Mouse (Mus musculus) cortical plate, adult 2 months (tissue): ENCODE results near the gene Alpl. TPM values are rescaled to one million over a fixed set of nuclear protein-coding genes. Genes with fewer than 3 reads are reported as not detected.

Source experiments
- H3K27ac ChIP-seq: fragments of 200-500 bp; 2 replicates; pipeline ENCODE4 v1.5.1; 2012; ENCODE audit warnings: low read length, control low read depth, inconsistent platforms; ENCODE audit not compliant: insufficient read depth
- H3K4me1 ChIP-seq: fragments of 200-500 bp; 2 replicates; pipeline ENCODE4 v1.6.1; 2011; ENCODE audit warnings: low read length; ENCODE audit not compliant: control insufficient read depth, insufficient read depth
- H3K4me3 ChIP-seq: fragments of 200-500 bp; 2 replicates; pipeline ENCODE4 v1.5.1; 2011; ENCODE audit warnings: mild to moderate bottlenecking, low read length, control low read depth; ENCODE audit not compliant: insufficient read depth
- CTCF ChIP-seq: fragments of 200-500 bp; IDR thresholded peaks from 2 replicates; pipeline ENCODE4 v1.5.1; 2011; ENCODE audit warnings: mild to moderate bottlenecking, control low read depth, low read length; ENCODE audit not compliant: insufficient read depth; ENCODE audit errors: extremely low read depth
- POLR2A ChIP-seq: fragments of 200-500 bp; IDR thresholded peaks from 2 replicates; pipeline ENCODE4 v1.6.1; 2011; ENCODE audit warnings: mild to moderate bottlenecking, low read length, control low read depth; ENCODE audit not compliant: insufficient read depth; ENCODE audit errors: extremely low read depth
- polyA plus RNA-seq: library from polyadenylated mRNA; depleted of rRNA; stranded (reverse); fragments of >200 nt; gene quantifications from 2 replicates; pipeline ENCODE4 v1.2.3, GENCODE M21; 2012; rRNA removed

Gene Alpl
- polyA plus RNA-seq, result 12.9 and 13.9 TPM in 2 replicates

DNA sequence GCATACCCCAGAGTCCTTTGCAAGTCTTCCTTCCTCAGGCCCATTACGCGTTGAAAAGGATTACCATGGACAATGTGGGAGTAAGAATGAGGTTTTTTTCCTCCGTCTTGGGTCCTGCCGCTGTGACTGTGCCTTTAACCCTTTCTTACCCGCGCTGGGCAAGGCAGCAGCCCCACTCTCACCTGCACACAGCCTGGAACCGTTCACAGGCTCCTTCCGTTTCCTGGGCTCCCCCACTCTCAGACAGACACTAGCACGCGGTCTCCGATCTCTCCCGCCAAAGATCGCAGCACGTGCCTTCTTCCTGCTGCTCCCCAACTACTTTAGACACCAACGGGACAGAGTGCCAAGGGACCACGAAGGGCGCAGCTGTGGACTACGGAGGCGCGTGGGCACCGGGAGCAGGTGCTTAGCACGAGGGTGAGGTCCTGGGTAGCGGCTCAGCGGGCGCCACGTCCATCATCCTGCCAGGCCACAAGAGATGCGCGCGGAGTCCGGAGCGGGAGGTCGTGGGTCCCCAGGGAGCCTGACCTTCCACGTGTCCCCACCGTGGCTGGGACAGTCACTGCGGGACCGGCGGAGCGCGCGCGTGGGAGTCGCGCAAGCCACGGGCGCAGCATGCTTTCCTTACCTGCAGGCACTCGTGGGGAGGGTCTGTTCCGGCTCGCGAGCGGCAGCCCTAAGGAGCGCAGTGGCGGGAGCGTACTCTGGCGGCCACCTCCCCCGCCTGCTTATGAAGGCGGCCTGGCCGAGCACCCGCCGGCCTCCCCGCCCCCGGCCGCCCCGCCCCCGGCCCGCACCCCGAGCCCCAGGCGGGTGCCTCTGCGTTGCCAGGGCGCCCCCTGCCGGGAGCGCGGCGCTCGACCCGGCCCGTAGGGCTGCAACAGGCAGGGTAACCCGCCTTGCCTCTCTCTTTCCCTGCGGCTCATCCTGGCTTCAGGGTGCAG, at the start of gene Alpl:
Gene Alpl (minus strand): TSS at position 774 of the 947 bp plus-strand sequence.
- Histone ChIP-seq H3K4me1 (no peaks in the 10 kb centered on the region), H3K4me3 (0 out of 2 replicates have a peak within 1 kb of the TSS, but pooled peaks have one; percentile 1), H3K27ac (no peak within 1 kb of the TSS)
- TF ChIP-seq POLR2A, result no peak
- TF ChIP-seq CTCF, result peak; percentile 36

DNA sequence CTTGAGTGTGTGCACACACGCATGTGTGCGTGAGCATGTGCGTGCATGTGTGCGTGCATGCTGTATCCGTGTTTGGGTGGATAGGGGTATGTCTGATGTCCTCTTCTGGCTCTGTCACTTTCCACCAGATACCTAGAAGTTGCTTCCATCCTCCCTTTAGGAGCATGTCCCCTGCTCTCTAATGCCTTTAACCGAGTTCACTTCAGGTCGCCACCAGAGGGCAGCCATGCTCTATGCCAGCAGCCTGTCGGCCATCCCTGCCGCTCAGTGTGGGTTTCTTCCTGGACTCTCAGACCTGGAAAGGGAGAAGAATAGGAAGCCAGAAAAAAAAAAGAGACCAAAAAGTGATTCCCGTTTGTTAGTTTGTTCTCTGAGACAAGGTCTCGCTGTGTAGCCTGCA, 48.5 kb upstream of the Alpl start:
- TF ChIP-seq POLR2A (no peak), CTCF (peak; percentile 91)
- H3K4me1 ChIP-seq, result no peaks in the 10 kb centered on the region
- H3K4me3 ChIP-seq, result no peak overlapping the region
- no peak overlapping the region for H3K27ac ChIP-seq

- H3K4me1 ChIP-seq, result no peaks in the 10 kb centered on the region
- H3K27ac ChIP-seq, result no peak overlapping the region
- H3K4me3 ChIP-seq, result no peak overlapping the region
- TF ChIP-seq POLR2A, result no peak
- TF ChIP-seq CTCF, result no peak
Observed at GRCm38 (mm10) chr4:137839452-137839851, 43.3 kb upstream of the Alpl start.

- TF ChIP-seq POLR2A, result no peak
- no peak for TF ChIP-seq CTCF
- no peak overlapping the region for H3K27ac ChIP-seq
- no peak overlapping the region for H3K4me3 ChIP-seq
- no peaks in the 10 kb centered on the region for H3K4me1 ChIP-seq
Observed at GRCm38 (mm10) chr4:137838791-137839190, 42.6 kb upstream of the Alpl start.

DNA sequence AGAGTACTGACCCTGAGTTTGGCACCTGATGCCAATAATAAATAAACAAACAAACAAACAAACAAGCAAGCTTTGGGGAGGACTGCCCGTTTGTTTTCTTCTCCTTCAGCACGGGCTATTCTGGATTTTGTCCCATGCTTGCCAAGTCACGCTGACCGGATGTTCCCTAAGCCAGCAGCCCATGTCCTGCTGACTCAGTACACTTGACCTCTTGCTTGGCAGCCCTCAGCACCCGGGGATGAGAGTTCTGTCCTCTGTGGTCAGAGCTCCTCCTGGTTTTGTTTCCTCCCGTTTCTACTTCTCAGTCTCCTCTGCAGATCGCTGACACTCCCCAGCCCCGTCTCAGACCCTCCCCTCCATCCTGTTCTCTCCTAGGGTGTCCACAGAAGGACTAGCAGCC, 41.6 kb upstream of the Alpl start:
- no peaks in the 10 kb centered on the region for H3K4me1 ChIP-seq
- no peak for TF ChIP-seq CTCF
- TF ChIP-seq POLR2A, result no peak
- no peak overlapping the region for H3K27ac ChIP-seq
- H3K4me3 ChIP-seq, result no peak overlapping the region

DNA sequence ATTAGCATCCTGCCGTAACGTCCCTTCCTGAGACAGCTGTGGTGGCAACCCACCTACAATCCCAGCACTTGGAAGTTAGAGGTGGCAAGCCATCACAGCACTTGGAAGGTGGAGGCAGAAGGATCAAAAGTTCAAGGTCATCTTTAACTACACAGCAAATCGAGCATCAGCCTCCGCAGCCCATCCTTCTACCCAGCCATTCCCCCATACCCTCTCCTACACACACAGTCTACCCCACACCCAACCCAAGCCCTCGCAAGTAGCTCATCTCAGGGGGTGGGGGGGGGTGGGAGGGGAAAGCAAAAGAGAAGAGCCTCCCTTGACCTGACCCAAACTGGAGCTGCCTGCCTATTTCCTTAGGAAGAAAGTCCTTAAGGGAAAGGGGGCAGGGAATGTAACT, 40.6 kb upstream of the Alpl start:
- Histone ChIP-seq H3K27ac (no peak overlapping the region), H3K4me1 (no peaks in the 10 kb centered on the region), H3K4me3 (no peak overlapping the region)
- TF ChIP-seq CTCF (no peak), POLR2A (no peak)

- TF ChIP-seq CTCF (peak; percentile 88), POLR2A (no peak)
- Histone ChIP-seq H3K4me3 (no peak overlapping the region), H3K4me1 (no peaks in the 10 kb centered on the region), H3K27ac (no peak overlapping the region)
Observed at GRCm38 (mm10) chr4:137835624-137836337, 39.6 kb upstream of the Alpl start.

DNA sequence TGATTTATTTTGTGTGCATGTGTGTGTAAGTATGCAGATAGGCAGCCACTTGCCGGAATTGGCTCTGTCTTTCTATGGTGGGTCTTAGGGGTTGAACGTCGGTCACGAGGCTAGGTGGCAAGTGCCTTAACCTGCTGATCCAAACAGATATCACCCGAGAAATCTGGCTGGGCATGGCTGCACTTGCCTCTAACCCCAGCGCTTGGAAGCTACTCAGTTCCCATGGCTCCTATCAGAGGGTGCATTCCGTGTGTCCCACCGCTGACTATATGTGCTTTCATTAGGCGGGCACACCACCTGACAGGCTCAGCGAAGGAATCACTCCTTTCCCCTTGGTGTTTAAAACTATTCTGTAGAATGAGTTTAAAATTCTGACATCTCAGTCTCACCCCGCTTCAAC, 35.4 kb upstream of the Alpl start:
- Histone ChIP-seq H3K27ac (no peak overlapping the region), H3K4me1 (no peaks in the 10 kb centered on the region)
- TF ChIP-seq CTCF (no peak), POLR2A (no peak)

GRCm38 (mm10) chr4:137830380-137830779, 34.2 kb upstream of the Alpl start:
- H3K27ac ChIP-seq, result no peak overlapping the region
- H3K4me3 ChIP-seq, result no peak overlapping the region
- H3K4me1 ChIP-seq, result no peaks in the 10 kb centered on the region
- no peak for TF ChIP-seq POLR2A
- TF ChIP-seq CTCF, result no peak

More for the DNA sequence above, 35.4 kb upstream of the Alpl start:
- H3K4me3 ChIP-seq, result no peak overlapping the region

GRCm38 (mm10) chr4:137824881-137825280, 28.7 kb upstream of the Alpl start:
- no peak overlapping the region for H3K4me3 ChIP-seq
- H3K4me1 ChIP-seq, result no peaks in the 10 kb centered on the region
- no peak overlapping the region for H3K27ac ChIP-seq
- TF ChIP-seq CTCF (no peak), POLR2A (no peak)
